Comparison of ENCODE assay signal across 9 mouse cellular contexts in genomic region chr9:15813002-15813911, GRCm38 (mm10).
DNase-seq lines count a peak whose midpoint lies in the region; ATAC-seq and TF ChIP-seq lines count a peak whose summit lies in the region.
"Had no signal": no experiment of that assay in that cellular context is flagged by ENCODE, and none has a peak within 500 bp of the region (broad histone marks: within the 10 kb centered on the region; RNA-seq: fewer than 3 reads in every experiment).

No protein-coding gene starts in this region.

- no peaks in the 10 kb centered on the region for H3K27me3 ChIP-seq in limb, embryonic 12.5 days

- no peak overlapping the region for H3K9ac ChIP-seq in limb, embryonic 12.5 days (replicated peaks)

- DNase-seq in adrenal gland, postnatal 14 days: peak; percentile 23
- DNase-seq in adrenal gland, postnatal 25 days: no peak
- peak; percentile 93 for DNase-seq in brain, embryonic 14.5 days (ENCODE audit: low read depth)
- peak; percentile 36 to 52 for DNase-seq in heart, postnatal 14 days
- DNase-seq in urinary bladder, postnatal 14 days (ENCODE audit: low spot score): no peak
- DNase-seq in MN1 (ENCODE audit: low spot score): no peak
- DNase-seq: thymus, postnatal 36 days had no signal

- H3K27ac ChIP-seq in limb, embryonic 12.5 days: no peak overlapping the region

- ATAC-seq in limb, embryonic 12.5 days (ENCODE audit: insufficient number of reproducible peaks, insufficient read depth, low FRiP score, low TSS enrichment, low read depth): peak; percentile 56
- ATAC-seq in megakaryocyte, adult 5-6 weeks (ENCODE audit: poor library complexity, severe bottlenecking): no peak

- no peak overlapping the region for H3K4me2 ChIP-seq in limb, embryonic 12.5 days

- H3K4me1 ChIP-seq in limb, embryonic 12.5 days (replicated peaks): peaks cover 7% of the 10 kb centered on the region

- TF ChIP-seq POLR2A in brain, embryonic 14.5 days (IDR thresholded peaks at IDR 0.05; ENCODE audit: borderline replicate concordance, extremely low read depth, insufficient read depth, insufficient read length, poor library complexity, severe bottlenecking): no peak

- no peaks in the 10 kb centered on the region for H3K36me3 ChIP-seq in limb, embryonic 12.5 days

- TF ChIP-seq CTCF in brain, embryonic 14.5 days (IDR thresholded peaks at IDR 0.05; ENCODE audit: borderline replicate concordance, extremely low read depth, insufficient read depth, insufficient read length): no peak

- H3K4me3 ChIP-seq in limb, embryonic 12.5 days (replicated peaks): no peak overlapping the region

- intact Hi-C loops in heart, postnatal 14 days (cut with DNase I): no loop called here

- WGBS in limb, embryonic 12.5 days: 49% methylated on average over 6 of the region's 6 CpGs

- H3K9me3 ChIP-seq in limb, embryonic 12.5 days: no peaks in the 10 kb centered on the region

Comparison
In these comparisons a context has a peak if more than half of its experiments do, and no peak if none do; other contexts are left out.
1. DNase-seq: peak in adrenal gland, postnatal 14 days (single experiment), brain, embryonic 14.5 days (single experiment) and heart, postnatal 14 days (2 of 2); none in adrenal gland, postnatal 25 days (single experiment), urinary bladder, postnatal 14 days (single experiment) and MN1 (single experiment).